ENCODE assay signal across 8 mouse cellular contexts in the genomic region with DNA sequence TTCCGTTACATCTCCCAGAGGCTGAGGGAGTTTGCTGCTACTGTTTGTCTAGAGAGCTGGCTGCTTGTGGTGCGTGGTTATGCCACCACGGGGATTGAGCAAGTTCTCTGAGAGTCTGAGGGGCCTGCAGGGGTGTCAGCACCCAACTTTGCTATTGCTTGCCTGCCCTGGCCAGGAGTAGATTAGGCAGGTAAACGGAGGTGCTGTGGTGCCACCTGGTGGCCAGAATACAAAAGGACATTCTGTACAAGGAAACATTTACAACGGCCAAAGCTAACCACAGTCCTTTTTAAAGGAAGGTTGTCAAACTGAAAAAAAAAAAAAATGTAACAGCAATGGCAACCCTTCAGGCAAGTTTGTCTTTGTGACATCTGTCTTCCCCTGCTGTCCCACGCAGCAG.
DNase-seq lines count a peak whose midpoint lies in the region; ATAC-seq lines count a peak whose summit lies in the region.

No protein-coding gene starts in this region.

- H3K4me3 ChIP-seq in embryonic facial prominence, embryonic 12.5 days: no peak overlapping the region

- no peaks in the 10 kb centered on the region for H3K27me3 ChIP-seq in embryonic facial prominence, embryonic 12.5 days

- no peak overlapping the region for H3K9ac ChIP-seq in embryonic facial prominence, embryonic 12.5 days

- no peak for ATAC-seq in embryonic facial prominence, embryonic 12.5 days (ENCODE audit: insufficient number of reproducible peaks, insufficient read depth, low FRiP score, low TSS enrichment)
- ATAC-seq in monocyte, adult 5-6 weeks (replicated peaks; ENCODE audit: insufficient number of reproducible peaks, low FRiP score, low TSS enrichment, poor library complexity, severe bottlenecking): peak; percentile 86

- H3K4me2 ChIP-seq in embryonic facial prominence, embryonic 12.5 days (replicated peaks): 0 out of 2 replicates have a peak overlapping the region, but pooled peaks have one; percentile 15

- H3K9me3 ChIP-seq in embryonic facial prominence, embryonic 12.5 days: no peaks in the 10 kb centered on the region

- DNase-seq in A20 (ENCODE audit: low read depth, low spot score) (peak; percentile 73), liver (peak; percentile 87)
- DNase-seq in adrenal gland, postnatal 36 days: peak; percentile 84 to 85
- peak; percentile 78 for DNase-seq in heart, adult 8-10 months (ENCODE audit: low spot score)
- peak; percentile 87 for DNase-seq in kidney, adult 9 months
- peak; percentile 84 to 94 for DNase-seq in spleen, postnatal 4 days (ENCODE audit: low spot score in 2 of 2)

- H3K27ac ChIP-seq in embryonic facial prominence, embryonic 12.5 days: no peak overlapping the region

- H3K36me3 ChIP-seq in embryonic facial prominence, embryonic 12.5 days: no peaks in the 10 kb centered on the region

- H3K4me1 ChIP-seq in embryonic facial prominence, embryonic 12.5 days: peaks cover 14% of the 10 kb centered on the region

- WGBS in embryonic facial prominence, embryonic 12.5 days: 13% methylated on average over 6 of the region's 6 CpGs
